Mouse (Mus musculus) neural tube, embryonic 12.5 days (tissue): Measurements from ENCODE around the gene Pmepa1. TPM values are rescaled to one million over a fixed set of nuclear protein-coding genes. Genes with fewer than 3 reads are reported as not detected.
A peak's percentile ranks its signal among the peaks of the same experiment; 100 is the strongest.

Experiments
- ATAC-seq: fragments of 200-750 bp; cut with Nextera tagmentation; 2 replicates; pipeline ENCODE4 v1.8.0; 2017; ENCODE audit warnings: low read depth, mild to moderate bottlenecking, moderate TSS enrichment, moderate library complexity; ENCODE audit not compliant: low FRiP score
- H3K27ac ChIP-seq: fragments of 300-500 bp; sonication (generic); 2 replicates; pipeline ENCODE4 v1.5.1; 2016
- H3K27me3 ChIP-seq: fragments of 300-500 bp; sonication (generic); replicated peaks from 2 replicates; pipeline ENCODE4 v1.6.1; 2016; ENCODE audit warnings: mild to moderate bottlenecking
- H3K36me3 ChIP-seq: fragments of 300-500 bp; sonication (generic); 2 replicates; pipeline ENCODE4 v1.6.1; 2016; ENCODE audit warnings: mild to moderate bottlenecking
- H3K4me1 ChIP-seq: fragments of 300-500 bp; sonication (generic); 2 replicates; pipeline ENCODE4 v1.6.1; 2016
- H3K4me2 ChIP-seq: fragments of 300-500 bp; sonication (generic); replicated peaks from 2 replicates; pipeline ENCODE4 v1.6.1; 2016; ENCODE audit warnings: mild to moderate bottlenecking
- H3K4me3 ChIP-seq: fragments of 300-500 bp; sonication (generic); 2 replicates; pipeline ENCODE4 v1.5.1; 2016
- H3K9ac ChIP-seq: fragments of 300-500 bp; sonication (generic); 2 replicates; pipeline ENCODE4 v1.6.1; 2016; ENCODE audit warnings: mild to moderate bottlenecking
- H3K9me3 ChIP-seq: fragments of 300-500 bp; sonication (generic); 2 replicates; pipeline ENCODE4 v1.6.1; 2016; ENCODE audit warnings: mild to moderate bottlenecking
- WGBS: fragments of 180-500 bp; shearing (Covaris S2); methylation state at CpG from one replicate; pipeline ENCODE4 v1.1.7; 2016; 5-methylcytosine and 5-hydroxymethylcytosine counted together
- polyA plus RNA-seq: library from polyadenylated mRNA; unstranded; fragments of >200 nt; fragmentation: Nextera tagmentation; extraction: Ambion mirVana; gene quantifications from 2 replicates; pipeline ENCODE4 v1.2.1, GENCODE M21; 2016

Gene Pmepa1
- polyA plus RNA-seq, 1 experiment from 2014 or later: 6.6 TPM

GRCm38 (mm10) chr2:173258459-173259091 lies 17.8 kb downstream of the Pmepa1 start:
- 13% methylated on average over 9 of the region's 9 CpGs for WGBS
- Histone ChIP-seq H3K36me3 (no peaks in the 10 kb centered on the region), H3K27me3 (no peaks in the 10 kb centered on the region), H3K4me1 (peaks cover 97% of the 10 kb centered on the region), H3K9me3 (no peaks in the 10 kb centered on the region), H3K27ac (peak overlapping the region; percentile 66; the same call in 1 of the 2 replicates), H3K4me2 (peak overlapping the region; percentile 23; the same call in 1 of the 2 replicates), H3K4me3 (no peak overlapping the region), H3K9ac (no peak overlapping the region)
- ATAC-seq: no peak

- H3K9ac ChIP-seq: peak overlapping the region; percentile 30; the same call in 1 of the 2 replicates
- peak overlapping the region; percentile 66; the same call in 1 of the 2 replicates for H3K27ac ChIP-seq
- no peaks in the 10 kb centered on the region for H3K9me3 ChIP-seq
- 31% methylated on average over 7 of the region's 7 CpGs for WGBS
- no peaks in the 10 kb centered on the region for H3K36me3 ChIP-seq
- no peaks in the 10 kb centered on the region; the same call in 1 of the 2 replicates for H3K27me3 ChIP-seq
- no peak overlapping the region for H3K4me3 ChIP-seq
- H3K4me1 ChIP-seq: peaks cover 100% of the 10 kb centered on the region
- peak; percentile 26 for ATAC-seq
- H3K4me2 ChIP-seq: peak overlapping the region; percentile 23; the same call in 1 of the 2 replicates
Observed at GRCm38 (mm10) chr2:173257610-173258009, 18.7 kb downstream of the Pmepa1 start.

- 72% methylated on average over 4 of the region's 4 CpGs for WGBS
- no peak overlapping the region; the same call in 1 of the 2 replicates for H3K9ac ChIP-seq
- no peak for ATAC-seq
Observed at GRCm38 (mm10) chr2:173256552-173256949, 19.8 kb downstream of the Pmepa1 start.

GRCm38 (mm10) chr2:173255810-173256551 lies 20.4 kb downstream of the Pmepa1 start:
- Histone ChIP-seq H3K4me2 (0 out of 2 replicates have a peak overlapping the region, but pooled peaks have one; percentile 22), H3K4me1 (peaks cover 100% of the 10 kb centered on the region), H3K9me3 (no peaks in the 10 kb centered on the region), H3K36me3 (no peaks in the 10 kb centered on the region), H3K9ac (no peak overlapping the region), H3K27me3 (no peaks in the 10 kb centered on the region; the same call in 1 of the 2 replicates), H3K27ac (peak overlapping the region; percentile 60; the same call in 1 of the 2 replicates), H3K4me3 (no peak overlapping the region)
- 53% methylated on average over 7 of the region's 7 CpGs for WGBS
- no peak for ATAC-seq

More at GRCm38 (mm10) chr2:173256552-173256949, 19.8 kb downstream of the Pmepa1 start:
- Histone ChIP-seq H3K4me1 (peaks cover 100% of the 10 kb centered on the region), H3K27ac (peak overlapping the region; percentile 60; the same call in 1 of the 2 replicates), H3K4me2 (0 out of 2 replicates have a peak overlapping the region, but pooled peaks have one; percentile 22), H3K36me3 (no peaks in the 10 kb centered on the region), H3K9me3 (no peaks in the 10 kb centered on the region), H3K27me3 (no peaks in the 10 kb centered on the region; the same call in 1 of the 2 replicates), H3K4me3 (no peak overlapping the region)

- no peaks in the 10 kb centered on the region for H3K36me3 ChIP-seq
- peak overlapping the region; percentile 33 for H3K9ac ChIP-seq
- ATAC-seq: peak; percentile 63
- WGBS: 11% methylated on average over 26 of the region's 26 CpGs
- peak overlapping the region; percentile 86 for H3K27ac ChIP-seq
- no peaks in the 10 kb centered on the region; the same call in 1 of the 2 replicates for H3K27me3 ChIP-seq
- no peaks in the 10 kb centered on the region for H3K9me3 ChIP-seq
- H3K4me3 ChIP-seq: no peak overlapping the region
- peak overlapping the region; percentile 47 for H3K4me2 ChIP-seq
- H3K4me1 ChIP-seq: peaks cover 100% of the 10 kb centered on the region
Observed at GRCm38 (mm10) chr2:173253761-173254662, 22.3 kb downstream of the Pmepa1 start.

- peaks cover 98% of the 10 kb centered on the region for H3K4me1 ChIP-seq
- 51% methylated on average over 9 of the region's 9 CpGs for WGBS
- no peak for ATAC-seq
Observed at GRCm38 (mm10) chr2:173251675-173252074, 24.7 kb downstream of the Pmepa1 start.

GRCm38 (mm10) chr2:173251133-173251532 lies 25.2 kb downstream of the Pmepa1 start:
- no peak overlapping the region for H3K4me3 ChIP-seq
- 48% methylated on average over 7 of the region's 7 CpGs for WGBS
- no peaks in the 10 kb centered on the region for H3K9me3 ChIP-seq
- H3K9ac ChIP-seq: peak overlapping the region; percentile 35; the same call in 1 of the 2 replicates
- H3K27ac ChIP-seq: no peak overlapping the region
- peaks cover 98% of the 10 kb centered on the region for H3K4me1 ChIP-seq
- no peaks in the 10 kb centered on the region; the same call in 1 of the 2 replicates for H3K27me3 ChIP-seq
- ATAC-seq: no peak
- H3K4me2 ChIP-seq: peak overlapping the region; percentile 7; the same call in 1 of the 2 replicates
- H3K36me3 ChIP-seq: no peaks in the 10 kb centered on the region

More at GRCm38 (mm10) chr2:173251675-173252074, 24.7 kb downstream of the Pmepa1 start:
- Histone ChIP-seq H3K36me3 (no peaks in the 10 kb centered on the region), H3K27me3 (no peaks in the 10 kb centered on the region; the same call in 1 of the 2 replicates), H3K4me3 (no peak overlapping the region), H3K27ac (no peak overlapping the region), H3K4me2 (0 out of 2 replicates have a peak overlapping the region, but pooled peaks have one; percentile 1), H3K9ac (no peak overlapping the region), H3K9me3 (no peaks in the 10 kb centered on the region)

- Histone ChIP-seq H3K9me3 (no peaks in the 10 kb centered on the region), H3K27me3 (no peaks in the 10 kb centered on the region; the same call in 1 of the 2 replicates), H3K27ac (no peak overlapping the region), H3K4me3 (no peak overlapping the region), H3K4me1 (peaks cover 98% of the 10 kb centered on the region), H3K4me2 (0 out of 2 replicates have a peak overlapping the region, but pooled peaks have one; percentile 7), H3K36me3 (no peaks in the 10 kb centered on the region), H3K9ac (peak overlapping the region; percentile 35; the same call in 1 of the 2 replicates)
- WGBS: 20% methylated on average over 2 of the region's 2 CpGs
- no peak for ATAC-seq
Observed at GRCm38 (mm10) chr2:173250411-173250810, 25.9 kb downstream of the Pmepa1 start.

GRCm38 (mm10) chr2:173249965-173250364 lies 26.4 kb downstream of the Pmepa1 start:
- no peaks in the 10 kb centered on the region for H3K36me3 ChIP-seq
- ATAC-seq: no peak
- no peak overlapping the region for H3K27ac ChIP-seq
- no peak overlapping the region for H3K4me3 ChIP-seq
- 73% methylated on average over 8 of the region's 8 CpGs for WGBS
- H3K4me2 ChIP-seq: no peak overlapping the region
- H3K27me3 ChIP-seq: no peaks in the 10 kb centered on the region; the same call in 1 of the 2 replicates
- peak overlapping the region; percentile 35; the same call in 1 of the 2 replicates for H3K9ac ChIP-seq
- no peaks in the 10 kb centered on the region for H3K9me3 ChIP-seq
- peaks cover 94% of the 10 kb centered on the region for H3K4me1 ChIP-seq

GRCm38 (mm10) chr2:173249386-173249785 lies 26.9 kb downstream of the Pmepa1 start:
- no peak overlapping the region for H3K27ac ChIP-seq
- no peak overlapping the region for H3K4me2 ChIP-seq
- H3K36me3 ChIP-seq: no peaks in the 10 kb centered on the region
- no peaks in the 10 kb centered on the region for H3K9me3 ChIP-seq
- WGBS: 39% methylated on average over 3 of the region's 3 CpGs
- H3K27me3 ChIP-seq: no peaks in the 10 kb centered on the region; the same call in 1 of the 2 replicates
- H3K4me1 ChIP-seq: peaks cover 88% of the 10 kb centered on the region
- H3K4me3 ChIP-seq: no peak overlapping the region
- no peak overlapping the region for H3K9ac ChIP-seq
- no peak for ATAC-seq

- WGBS: 67% methylated on average over 7 of the region's 7 CpGs
- Histone ChIP-seq H3K4me2 (no peak overlapping the region), H3K9ac (no peak overlapping the region), H3K27me3 (no peaks in the 10 kb centered on the region; the same call in 1 of the 2 replicates), H3K36me3 (no peaks in the 10 kb centered on the region), H3K4me3 (no peak overlapping the region), H3K27ac (no peak overlapping the region), H3K4me1 (peaks cover 87% of the 10 kb centered on the region), H3K9me3 (no peaks in the 10 kb centered on the region)
- no peak for ATAC-seq
Observed at GRCm38 (mm10) chr2:173248822-173249221, 27.5 kb downstream of the Pmepa1 start.
